Mouse (Mus musculus) left cerebral cortex, postnatal 25 days (tissue): ENCODE results near the gene Treml4. TPM values are rescaled to one million over a fixed set of nuclear protein-coding genes. Genes with fewer than 3 reads are reported as not detected.
"Not testable (repeated sequence)": the region's sequence is repeated elsewhere in the genome, so short reads cannot be mapped to it uniquely, and the experiment has no call there.

Source experiments
- DNase-seq, 2 experiments: peaks; one replicate each; pipeline ENCODE4 v3.0.0; 2022; ENCODE audit warnings: low spot score in 2 of 2, mixed read lengths in 1 of 2
- intact Hi-C: fragments of 180-260 bp; cut with DNase I; formaldehyde crosslinking; loops from one replicate; pipeline ENCODE4 v1.15.1; 2025
- total RNA-seq, 2 experiments: library from RNA; stranded (reverse); gene quantifications; 2 replicates each; pipeline ENCODE4 v1.2.3; 2021

The Treml4 gene
- total RNA-seq, 2 experiments from 2014 or later: not detected

DNA sequence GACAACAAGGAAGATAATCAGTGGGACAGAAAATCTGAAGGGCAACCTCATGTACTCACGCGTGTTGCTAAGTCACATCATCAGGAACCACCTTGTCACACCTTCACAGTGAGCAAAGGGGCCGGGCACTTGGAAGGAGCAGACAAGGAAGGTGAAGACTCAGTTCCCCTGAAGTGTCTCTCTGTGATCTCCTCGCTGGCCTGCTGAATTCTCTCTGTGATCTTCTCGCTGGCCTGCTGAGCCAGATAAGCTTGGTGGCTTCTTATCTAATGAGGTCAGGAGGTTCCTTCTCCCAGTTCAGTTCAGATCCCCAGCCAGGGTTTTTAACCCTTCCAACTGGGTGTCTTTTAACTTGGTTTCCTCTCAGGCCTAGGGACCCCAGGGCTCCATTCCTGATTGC is 8.1 kb downstream of the Treml4 start:
- no peak for DNase-seq
- intact Hi-C loops: no loop called here

DNA sequence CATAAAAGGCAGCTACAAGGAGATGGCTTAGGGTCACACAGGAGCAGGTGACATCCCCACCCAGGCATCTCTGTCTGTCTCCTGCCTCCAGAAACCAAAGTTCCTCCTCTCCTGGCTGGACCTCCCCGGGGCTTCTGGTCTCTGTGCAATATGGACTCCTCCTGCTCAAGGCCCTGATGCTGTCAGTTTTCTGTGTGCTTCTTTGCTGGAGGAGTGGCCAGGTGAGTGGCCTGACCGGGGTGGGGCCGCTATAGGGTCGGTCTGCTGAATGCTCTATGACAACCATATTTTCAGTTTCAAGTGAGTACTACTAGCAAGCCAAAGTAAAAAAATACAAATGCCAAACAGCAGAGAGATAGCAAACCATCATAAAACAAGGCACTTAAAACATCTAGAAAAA is 8.5 kb downstream of the Treml4 start:
- intact Hi-C loops: no loop called here
- DNase-seq: no peak

DNA sequence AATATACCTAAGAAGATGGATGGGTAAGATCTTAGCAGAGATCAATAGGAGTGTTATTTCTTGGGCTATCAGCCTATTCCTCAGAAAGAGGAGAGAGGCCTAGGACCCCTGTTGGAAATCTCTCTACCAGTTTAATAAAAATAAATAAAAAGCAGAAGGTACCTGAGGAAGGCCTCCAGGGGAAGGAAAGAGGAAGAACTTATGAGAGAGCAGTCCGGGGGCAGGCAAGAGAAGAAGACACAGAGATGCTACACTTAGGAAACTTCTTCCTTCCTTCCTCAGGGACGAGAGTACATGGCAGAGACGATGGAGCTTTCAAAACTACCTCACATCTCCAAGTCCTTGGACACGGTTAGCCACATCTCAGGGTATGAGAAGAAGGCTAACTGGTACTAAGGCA is 10.0 kb downstream of the Treml4 start:
- intact Hi-C loops: no loop called here
- DNase-seq: no peak

DNA sequence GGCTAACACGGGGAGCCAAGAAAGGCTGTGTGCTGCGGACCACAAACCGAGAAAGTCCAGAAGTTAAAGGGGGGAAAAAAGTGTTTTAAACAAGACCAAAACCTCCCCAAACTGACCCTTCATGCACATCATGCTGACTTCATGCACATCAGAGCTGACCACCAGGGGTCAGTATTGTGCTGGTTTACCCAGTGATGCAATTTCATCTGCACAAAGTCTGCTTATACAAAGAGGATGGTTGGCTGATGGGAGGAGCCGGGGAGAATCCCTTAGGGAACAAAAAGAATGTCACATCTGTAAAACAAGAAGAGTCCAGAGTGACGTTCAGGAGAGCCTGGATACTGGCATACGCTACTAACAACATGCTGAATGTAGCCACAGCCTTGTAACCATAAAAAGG is 10.8 kb downstream of the Treml4 start:
- DNase-seq: peak; percentile 82 to 83
- intact Hi-C loops: loop anchor here (1.0 to 5.0 kb wide), 3 partner anchors 62 to 132 kb away; partner anchors contain the start of gene Nfya

DNA sequence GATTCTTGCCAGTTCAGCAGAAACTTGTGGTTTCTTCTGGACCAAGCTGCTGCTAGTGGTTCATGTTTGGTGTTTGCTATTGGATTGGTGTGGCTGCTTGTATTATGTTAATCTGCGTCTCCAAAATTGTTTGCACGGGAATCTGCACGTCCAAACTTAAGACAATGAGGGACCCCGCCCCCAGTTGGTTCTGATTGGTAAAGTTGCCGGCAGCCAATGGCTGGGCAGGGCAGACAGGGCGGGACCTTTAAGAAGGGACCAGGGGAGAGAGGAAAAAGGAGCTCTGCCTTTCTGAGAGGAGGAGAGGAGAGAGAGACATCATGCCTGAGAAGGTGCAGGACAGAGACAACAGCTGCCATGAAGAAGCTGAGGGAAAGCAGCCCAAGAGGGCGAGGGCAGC is 11.6 kb downstream of the Treml4 start:
- intact Hi-C loops: loop anchor here (1.0 to 5.0 kb wide), 3 partner anchors 62 to 132 kb away; partner anchors contain the start of gene Nfya
- DNase-seq: no peak

DNA sequence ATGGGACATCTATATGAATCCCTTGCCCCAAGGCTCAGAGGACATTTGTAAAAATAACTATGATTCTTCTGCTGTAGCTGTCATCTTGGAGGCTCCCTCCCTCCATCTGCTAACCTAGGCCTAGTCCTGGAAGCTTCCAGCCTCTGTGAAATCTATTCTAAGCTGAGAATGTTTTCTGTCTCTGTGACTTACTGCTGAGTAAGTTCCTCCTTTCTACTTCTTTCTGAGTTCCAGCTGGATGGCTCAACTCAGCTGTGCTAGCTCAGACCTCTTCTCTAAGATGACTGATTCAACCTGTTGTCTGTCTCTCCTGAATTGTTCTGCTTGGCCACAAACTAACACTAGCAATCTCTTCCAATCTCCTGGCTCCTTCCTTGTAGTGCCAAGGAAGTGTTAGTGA is 14.3 kb downstream of the Treml4 start:
- DNase-seq: peak in 1 of 2 experiments; percentile 53
- intact Hi-C loops: loop anchor here (5.0 kb wide), 2 partner anchors 114 to 129 kb away; partner anchors contain the start of gene Nfya

DNA sequence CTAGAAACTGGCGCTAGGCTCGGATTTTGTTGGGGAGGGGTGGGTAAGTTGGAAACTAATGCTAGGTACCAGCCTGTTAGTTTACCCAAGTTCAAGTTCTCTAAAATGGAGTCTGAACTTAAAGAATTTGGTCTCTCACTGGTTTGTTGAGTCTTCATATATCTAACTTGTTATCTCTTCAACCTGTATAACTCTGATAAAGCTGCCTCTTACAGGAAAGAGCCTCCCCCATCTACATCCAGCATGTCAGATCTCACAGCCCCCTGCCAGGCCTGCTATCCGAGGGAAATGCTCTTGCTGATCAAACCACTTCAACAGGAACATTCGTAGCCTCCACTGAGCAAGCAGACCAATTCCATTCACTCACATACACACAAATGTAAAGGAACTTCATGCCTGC is 14.9 kb downstream of the Treml4 start:
- DNase-seq: no peak
- intact Hi-C loops: loop anchor here (5.0 kb wide), 2 partner anchors 113 to 128 kb away; partner anchors contain the start of gene Nfya

DNA sequence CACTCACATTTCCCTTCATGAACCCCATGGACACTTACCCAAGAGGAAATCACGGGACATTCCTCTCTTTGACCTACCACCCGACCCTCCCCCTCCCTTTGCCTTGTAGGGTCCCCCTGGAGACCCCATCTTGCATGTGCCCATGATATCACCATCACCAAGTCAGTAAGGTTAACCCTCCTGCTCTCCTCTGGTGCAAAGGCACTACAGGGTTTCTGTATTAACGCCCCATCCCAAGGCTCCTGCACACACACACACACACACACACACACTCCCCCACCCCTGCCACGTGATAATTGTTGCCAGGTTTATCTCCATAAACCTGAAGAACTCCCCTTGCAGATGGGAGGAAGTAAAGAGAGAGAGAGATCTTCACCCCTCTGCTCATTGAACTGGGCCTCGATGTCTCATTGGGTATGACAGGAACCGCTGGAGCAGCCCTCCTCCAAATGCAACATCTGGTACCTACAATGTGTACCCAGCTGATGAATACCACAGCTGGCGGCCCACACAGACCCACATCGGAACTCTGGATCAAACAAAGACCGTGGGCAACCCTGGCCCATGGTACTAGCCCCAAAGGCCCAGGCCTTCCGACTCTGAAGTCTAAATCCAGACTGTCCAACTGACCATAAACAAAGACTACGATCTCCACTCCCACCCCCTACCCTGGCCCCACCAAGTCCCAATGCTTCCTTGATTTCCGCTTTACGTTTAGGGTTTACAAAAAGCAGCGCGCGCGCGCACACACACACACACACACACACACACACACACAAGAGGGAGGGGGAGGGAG is 17.0 kb downstream of the Treml4 start:
- intact Hi-C loops: no loop called here

DNA sequence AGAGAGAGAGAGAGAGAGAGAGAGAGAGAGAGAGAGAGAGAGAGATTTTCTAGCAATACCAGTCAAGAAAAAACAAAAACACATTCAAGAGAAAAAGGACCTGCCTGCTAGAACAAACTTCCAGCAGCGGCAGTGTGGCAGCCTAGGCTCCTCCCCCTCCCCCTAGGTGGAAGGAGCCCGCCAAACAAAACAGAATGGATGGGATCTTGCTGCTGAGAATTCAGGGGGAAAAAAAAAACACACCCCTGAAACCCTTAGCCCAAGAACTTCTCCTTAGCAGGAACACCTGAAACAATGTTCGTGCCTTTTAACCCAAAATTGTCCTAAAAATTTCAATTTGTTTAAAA is 17.6 kb downstream of the Treml4 start:
- DNase-seq: no peak
- intact Hi-C loops: no loop called here

More for the DNA sequence above, 17.0 kb downstream of the Treml4 start:
- no peak for DNase-seq

DNA sequence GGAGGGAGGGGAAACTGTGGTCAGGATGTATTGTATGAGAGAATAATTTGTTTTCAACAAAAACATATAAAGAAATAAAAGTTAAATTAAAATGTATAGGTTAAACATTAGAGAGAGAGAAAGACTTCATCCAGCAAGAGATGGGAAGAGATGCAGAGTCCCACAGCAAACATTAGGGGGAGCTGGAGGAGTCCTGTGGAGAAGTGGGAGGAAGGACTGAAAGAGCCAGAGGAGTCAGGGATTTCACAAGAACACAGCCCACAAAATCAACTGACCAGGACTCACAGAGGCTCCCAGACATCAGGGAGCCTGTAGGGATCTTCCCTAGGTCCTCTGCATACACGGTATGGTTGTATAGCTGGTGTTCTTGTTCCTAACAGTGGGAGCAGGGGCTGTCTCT is 22.7 kb downstream of the Treml4 start:
- intact Hi-C loops: loop anchor here (5.0 kb wide), 1 partner anchor 41 kb away; no protein-coding TSS in a partner anchor
- no peak for DNase-seq

DNA sequence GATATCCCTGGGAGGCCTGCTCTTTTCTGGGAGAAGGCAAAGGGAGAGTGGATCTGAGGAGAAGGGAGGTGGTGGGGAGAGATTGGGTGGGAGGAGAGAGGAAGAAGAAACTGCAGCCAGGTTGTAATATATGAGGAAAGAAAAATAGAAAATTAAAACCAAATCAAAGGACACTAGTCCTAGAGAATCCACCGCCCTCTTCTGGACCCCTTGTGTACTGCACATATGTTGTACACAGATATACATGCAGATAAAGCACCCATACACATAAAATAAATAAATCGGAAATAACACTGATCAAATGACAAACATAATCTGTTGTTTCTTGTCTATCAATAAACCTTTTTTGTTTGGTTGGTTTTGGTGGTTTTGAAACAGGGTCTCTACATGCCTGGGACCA is 23.2 kb downstream of the Treml4 start:
- DNase-seq: peak in 1 of 2 experiments; percentile 15
- intact Hi-C loops: loop anchor here (5.0 kb wide), 1 partner anchor 40 kb away; no protein-coding TSS in a partner anchor

DNA sequence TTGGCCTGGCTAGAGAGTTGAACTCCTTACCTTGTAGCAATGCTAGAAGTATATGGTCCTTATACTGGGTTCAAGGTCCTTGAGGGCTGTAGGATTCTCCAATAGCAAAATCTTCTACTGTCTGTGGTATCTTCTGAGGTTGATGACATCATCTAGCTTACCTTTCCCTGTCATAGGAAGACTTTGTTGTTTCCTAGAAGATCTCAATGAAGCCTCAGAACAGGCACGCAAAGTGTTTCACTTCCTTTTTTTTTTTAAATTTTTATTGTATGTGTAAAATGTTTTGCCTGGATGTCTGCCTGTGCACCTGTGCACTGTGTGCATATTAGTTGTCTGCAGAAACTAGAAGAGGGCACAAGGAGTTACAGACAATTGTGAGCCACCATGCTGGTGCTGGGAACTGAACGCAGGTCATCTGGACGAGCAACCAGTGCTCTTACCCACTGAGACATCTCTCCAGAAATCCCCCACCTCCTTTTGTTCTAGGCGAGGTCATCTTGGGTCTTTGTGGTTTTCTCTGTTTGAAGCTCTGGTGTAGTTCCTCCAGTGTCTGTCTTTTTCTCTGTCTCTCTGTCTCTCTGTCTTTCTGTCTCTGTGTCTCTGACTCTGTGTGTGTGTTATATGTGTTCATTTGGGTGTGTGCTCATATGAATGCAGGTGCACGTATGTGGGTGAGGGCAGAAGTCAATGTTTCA is 29.6 kb downstream of the Treml4 start:
- intact Hi-C loops: no loop called here
- no peak for DNase-seq

DNA sequence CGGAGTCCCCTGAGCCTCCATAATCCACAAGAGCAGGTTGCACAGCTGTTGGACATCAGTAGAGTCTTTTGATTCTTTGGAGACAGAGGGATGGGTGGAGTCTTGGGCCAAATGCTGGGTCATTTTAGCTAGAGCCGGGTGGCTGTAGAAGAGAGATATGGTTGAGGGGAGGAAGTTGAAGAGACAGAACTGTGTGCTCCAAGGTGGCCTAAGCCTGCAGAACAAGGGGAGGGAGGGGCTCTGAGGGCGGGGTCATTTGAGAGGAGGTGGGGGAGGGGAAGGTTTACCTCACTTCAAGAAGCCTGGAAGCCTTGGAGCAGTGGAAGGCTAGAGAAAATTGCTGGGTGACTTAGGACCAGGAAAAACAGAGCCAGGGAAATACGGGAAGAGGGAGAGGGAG is 35.1 kb downstream of the Treml4 start, which contains the start of gene Treml2:
TSS of gene Treml2 (plus strand) at position 296 of the 400 bp plus-strand sequence.
- DNase-seq: no peak
- intact Hi-C loops: no loop called here

DNA sequence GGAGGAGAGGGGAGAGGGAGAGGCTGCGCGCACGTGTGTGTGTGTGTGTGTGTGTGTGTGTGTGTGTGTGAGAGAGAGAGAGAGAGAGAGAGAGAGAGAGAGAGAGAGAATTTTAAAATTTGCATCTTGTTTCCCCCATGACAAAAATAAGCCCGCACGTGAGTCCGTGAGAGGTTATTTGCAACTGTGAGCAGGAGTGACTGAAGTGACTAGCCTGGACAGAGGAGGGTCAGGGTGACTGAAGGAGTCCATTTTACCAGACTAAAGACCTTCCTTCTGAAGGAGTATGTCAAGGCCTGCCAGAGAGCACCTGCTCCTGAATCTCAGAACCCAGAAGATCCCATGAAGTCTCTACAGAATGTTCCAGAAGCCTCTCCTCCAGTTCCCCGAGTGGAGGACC is 35.7 kb downstream of the Treml4 start:
- intact Hi-C loops: no loop called here
- DNase-seq: no peak

DNA sequence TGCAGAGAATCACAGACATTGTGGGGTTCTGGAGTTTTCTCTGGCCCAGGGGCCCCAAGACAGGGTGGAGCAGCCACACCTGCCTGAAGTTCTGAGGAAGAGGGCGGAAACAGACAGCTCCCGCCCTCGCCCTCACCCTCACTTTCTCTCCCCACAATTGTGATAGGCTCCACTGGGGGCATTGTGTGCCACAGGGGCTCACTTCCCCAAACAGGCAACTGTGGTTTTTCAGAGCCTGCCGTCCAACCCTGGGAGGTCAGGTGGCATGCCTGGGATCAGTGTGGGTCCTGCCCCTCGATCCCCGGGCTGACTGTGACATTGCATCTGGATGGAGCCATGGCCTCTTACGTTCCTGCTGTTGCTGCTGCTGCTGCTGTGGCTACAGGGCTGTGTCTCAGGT is 36.1 kb downstream of the Treml4 start:
- intact Hi-C loops: no loop called here
- no peak for DNase-seq

DNA sequence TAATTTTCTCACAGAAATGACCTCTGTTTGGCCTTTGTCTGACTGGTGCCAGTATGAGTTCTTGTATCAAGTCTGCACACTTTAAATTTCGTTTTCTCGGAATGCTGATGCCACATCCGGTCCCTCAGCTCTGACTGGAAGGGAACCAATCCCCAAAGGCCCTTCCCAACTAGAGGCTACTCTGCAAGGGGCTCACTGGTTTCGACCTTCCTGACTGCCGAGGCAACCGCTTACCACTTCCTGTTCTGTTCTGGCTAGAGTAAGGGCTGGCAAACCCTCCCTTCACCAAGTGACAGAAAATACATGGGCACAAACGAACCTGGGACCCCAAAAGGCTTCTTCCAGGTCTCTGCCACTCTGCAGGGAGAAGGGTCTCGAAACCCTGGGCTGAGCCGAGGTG is 36.8 kb downstream of the Treml4 start:
- DNase-seq: peak in 1 of 2 experiments; percentile 8
- intact Hi-C loops: no loop called here

DNA sequence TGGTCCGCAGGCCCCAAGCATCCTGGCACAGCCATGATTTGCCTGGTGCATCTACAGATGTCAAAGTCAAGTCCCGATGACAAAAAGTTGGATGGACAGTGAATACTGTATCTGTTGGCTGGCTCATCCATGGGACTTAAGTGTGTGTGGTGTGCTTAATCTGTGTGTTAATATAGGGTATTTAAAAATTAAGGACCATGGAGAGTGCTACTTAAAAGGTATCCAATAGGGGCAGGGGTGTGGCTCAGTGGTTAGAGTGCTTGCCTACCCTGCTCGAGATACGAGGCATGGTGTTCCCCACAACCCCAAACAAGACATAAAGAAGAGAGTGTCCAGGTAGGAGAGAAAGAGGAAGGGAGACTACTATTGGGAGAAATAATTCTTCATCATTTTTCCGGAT is 37.7 kb downstream of the Treml4 start:
- intact Hi-C loops: no loop called here
- no peak for DNase-seq

DNA sequence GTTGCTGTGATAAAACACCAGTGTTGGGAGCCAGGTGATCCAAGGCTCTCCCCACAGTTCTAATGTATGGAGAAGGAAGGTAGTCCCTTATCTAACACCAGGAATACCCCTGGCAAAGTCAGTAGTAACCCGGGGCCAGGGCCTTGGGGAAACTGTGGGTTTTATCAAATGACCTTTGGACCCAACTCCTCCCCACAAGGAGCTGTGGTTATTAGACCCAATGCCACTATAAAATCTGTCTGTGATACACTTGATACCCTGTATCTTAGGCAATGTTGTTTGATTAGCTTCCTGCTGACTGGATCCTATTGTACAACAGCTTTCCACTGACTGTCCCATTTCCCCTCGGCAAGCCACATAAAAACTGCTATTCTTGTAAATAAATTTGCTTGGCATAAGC is 48.0 kb downstream of the Treml4 start:
- no peak for DNase-seq
- intact Hi-C loops: no loop called here

DNA sequence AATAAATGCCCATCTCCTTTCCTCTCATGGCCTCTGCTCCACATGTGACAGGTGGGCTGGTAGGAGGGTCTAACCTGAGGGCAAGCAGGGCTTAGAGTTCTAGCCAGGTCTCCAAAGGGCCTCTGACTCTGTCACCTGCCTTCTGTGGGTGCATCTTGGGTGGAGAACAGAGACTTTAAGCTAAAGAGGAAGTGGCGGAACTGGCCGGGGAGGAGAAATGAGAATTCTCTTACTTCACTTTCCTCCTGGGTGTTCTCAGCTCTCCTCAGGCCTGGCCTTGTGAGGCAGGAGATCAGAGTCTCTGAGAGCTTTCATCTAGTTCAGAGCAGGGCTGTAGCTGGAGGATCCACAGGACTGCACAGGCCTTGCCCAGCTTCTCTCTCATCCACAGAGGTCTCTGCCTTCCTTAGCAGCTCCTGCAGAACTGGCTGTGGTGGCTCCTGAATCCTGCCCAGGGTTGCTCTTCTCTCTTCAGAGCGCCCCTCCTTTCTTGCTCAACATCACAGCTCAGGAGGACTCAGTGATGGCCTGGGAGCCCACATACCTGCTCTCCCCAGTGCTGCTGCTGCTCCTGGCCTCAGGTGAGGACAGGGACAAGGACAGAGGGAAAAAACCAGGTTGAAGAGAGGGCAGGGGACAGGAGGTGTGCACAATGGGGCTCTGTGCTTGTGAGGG is 51.9 kb downstream of the Treml4 start, which contains the start of gene B430306N03Rik:
TSS of gene B430306N03Rik (plus strand) at position 237 of the 675 bp plus-strand sequence.
- intact Hi-C loops: loop anchor here (5.0 kb wide), 1 partner anchor 149 kb away; the partner anchor contains the start of gene A530064D06Rik

DNA sequence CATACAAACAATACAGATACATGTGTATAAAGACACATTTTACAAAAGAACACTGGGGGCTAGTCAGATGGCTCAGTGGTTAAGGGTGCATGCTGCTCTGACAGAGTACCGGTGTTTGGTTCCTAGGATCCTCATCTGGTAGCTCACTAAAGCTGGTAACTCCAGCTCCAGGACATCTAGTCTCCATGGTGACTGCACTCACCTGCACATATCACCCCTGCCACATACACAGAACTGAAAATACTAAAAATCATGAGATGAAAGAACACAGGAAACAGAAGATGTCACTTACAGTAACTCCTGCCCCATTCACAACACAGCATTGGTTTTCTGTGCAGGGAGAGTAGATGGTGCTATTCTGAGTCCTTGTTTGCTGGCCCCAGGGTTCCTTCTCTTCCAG is 54.6 kb downstream of the Treml4 start:
- no peak for DNase-seq

More for the DNA sequence above, 51.9 kb downstream of the Treml4 start, which contains the start of gene B430306N03Rik:
- DNase-seq: not testable (repeated sequence)

More for the DNA sequence above, 54.6 kb downstream of the Treml4 start:
- intact Hi-C loops: loop anchor here (5.0 kb wide), 1 partner anchor 151 kb away; the partner anchor contains the start of gene A530064D06Rik
